Mouse (Mus musculus) lung, embryonic 15.5 days (tissue): Measurements from ENCODE around the gene Ccdc34. TPM values are rescaled to one million over a fixed set of nuclear protein-coding genes. Genes with fewer than 3 reads are reported as not detected.

ENCODE experiments used
- ATAC-seq: fragments of 200-750 bp; cut with Nextera tagmentation; 2 replicates; pipeline ENCODE4 v1.8.0; 2017; ENCODE audit warnings: moderate number of reproducible peaks, borderline replicate concordance; ENCODE audit not compliant: low FRiP score, low TSS enrichment; ENCODE audit errors: extremely low read depth
- H3K27ac ChIP-seq: fragments of 300-500 bp; sonication (generic); 2 replicates; pipeline ENCODE4 v1.5.1; 2015; ENCODE audit warnings: moderate library complexity, mild to moderate bottlenecking, inconsistent platforms
- H3K27me3 ChIP-seq: fragments of 300-500 bp; sonication (generic); 2 replicates; pipeline ENCODE4 v1.6.1; 2015; ENCODE audit warnings: inconsistent platforms
- H3K36me3 ChIP-seq: fragments of 300-500 bp; sonication (generic); 2 replicates; pipeline ENCODE4 v1.6.1; 2015; ENCODE audit warnings: inconsistent platforms
- H3K4me1 ChIP-seq: fragments of 300-500 bp; sonication (generic); 2 replicates; pipeline ENCODE4 v1.6.1; 2015; ENCODE audit warnings: inconsistent platforms
- H3K4me2 ChIP-seq: fragments of 300-500 bp; sonication (generic); 2 replicates; pipeline ENCODE4 v1.6.1; 2015; ENCODE audit warnings: inconsistent platforms, mild to moderate bottlenecking, moderate library complexity
- H3K4me3 ChIP-seq: fragments of 300-500 bp; sonication (generic); 2 replicates; pipeline ENCODE4 v1.5.1; 2015; ENCODE audit warnings: mild to moderate bottlenecking, inconsistent platforms
- H3K9ac ChIP-seq: fragments of 300-500 bp; sonication (generic); 2 replicates; pipeline ENCODE4 v1.6.1; 2015; ENCODE audit warnings: inconsistent platforms
- H3K9me3 ChIP-seq: fragments of 300-500 bp; sonication (generic); 2 replicates; pipeline ENCODE4 v1.6.1; 2016; ENCODE audit warnings: inconsistent platforms
- WGBS: fragments of 180-500 bp; shearing (Covaris S2); methylation state at CpG from one replicate; pipeline ENCODE4 v1.1.7; 2015; 5-methylcytosine and 5-hydroxymethylcytosine counted together
- polyA plus RNA-seq: library from polyadenylated mRNA; unstranded; fragments of >200 nt; fragmentation: Nextera tagmentation; extraction: Ambion mirVana; gene quantifications from 2 replicates; pipeline ENCODE4 v1.2.1, GENCODE M21; 2015

The Ccdc34 gene
- polyA plus RNA-seq, 1 experiment from 2014 or later, result 36.8 TPM

DNA sequence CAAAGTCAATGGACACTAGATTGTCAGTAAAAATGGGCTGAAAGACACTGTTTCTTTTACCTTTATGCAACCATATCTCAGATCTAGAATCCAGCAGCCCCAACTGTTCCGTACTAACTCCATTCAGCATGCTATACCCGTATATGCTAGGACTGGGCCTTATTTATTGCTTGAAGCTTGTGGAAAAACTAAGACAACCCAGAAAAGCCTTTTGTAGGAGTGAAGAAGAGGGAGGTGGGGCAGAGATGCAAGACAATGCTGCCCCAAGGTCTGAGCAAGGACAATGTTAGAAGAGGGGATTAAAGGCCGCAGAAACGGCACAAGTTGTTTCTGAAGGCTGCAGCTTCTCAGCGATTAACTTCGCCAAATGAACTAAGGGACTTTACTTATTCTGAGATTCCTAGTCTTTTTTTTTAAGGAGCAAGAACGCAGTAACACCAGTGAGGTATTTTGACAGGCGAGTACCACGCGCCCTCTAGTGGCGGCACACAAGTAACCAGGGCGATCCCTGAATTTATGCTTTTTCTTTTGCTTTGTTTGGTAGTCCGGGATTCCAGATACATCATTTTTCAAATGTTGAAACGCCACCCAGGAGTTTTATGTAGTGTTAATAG, 187.2 kb downstream of the Ccdc34 start:
- Histone ChIP-seq H3K4me2 (no peak overlapping the region), H3K36me3 (no peaks in the 10 kb centered on the region), H3K4me1 (no peaks in the 10 kb centered on the region), H3K27ac (no peak overlapping the region), H3K9me3 (no peaks in the 10 kb centered on the region), H3K27me3 (peaks cover 87% of the 10 kb centered on the region), H3K9ac (no peak overlapping the region), H3K4me3 (no peak overlapping the region)
- ATAC-seq, result no peak
- 12% methylated on average over 14 of the region's 14 CpGs for WGBS

GRCm38 (mm10) chr2:110210508-110211496, 193.2 kb downstream of the Ccdc34 start:
- peaks cover 6% of the 10 kb centered on the region; the same call in 1 of the 2 replicates for H3K4me1 ChIP-seq
- H3K9ac ChIP-seq, result no peak overlapping the region
- H3K4me2 ChIP-seq, result no peak overlapping the region
- no peak overlapping the region for H3K27ac ChIP-seq
- H3K9me3 ChIP-seq, result no peaks in the 10 kb centered on the region
- ATAC-seq, result peak; percentile 71; the same call in 1 of the 2 replicates
- peaks cover 78% of the 10 kb centered on the region for H3K27me3 ChIP-seq
- no peak overlapping the region for H3K4me3 ChIP-seq
- no peaks in the 10 kb centered on the region for H3K36me3 ChIP-seq
- 66% methylated on average over 8 of the region's 8 CpGs for WGBS

DNA sequence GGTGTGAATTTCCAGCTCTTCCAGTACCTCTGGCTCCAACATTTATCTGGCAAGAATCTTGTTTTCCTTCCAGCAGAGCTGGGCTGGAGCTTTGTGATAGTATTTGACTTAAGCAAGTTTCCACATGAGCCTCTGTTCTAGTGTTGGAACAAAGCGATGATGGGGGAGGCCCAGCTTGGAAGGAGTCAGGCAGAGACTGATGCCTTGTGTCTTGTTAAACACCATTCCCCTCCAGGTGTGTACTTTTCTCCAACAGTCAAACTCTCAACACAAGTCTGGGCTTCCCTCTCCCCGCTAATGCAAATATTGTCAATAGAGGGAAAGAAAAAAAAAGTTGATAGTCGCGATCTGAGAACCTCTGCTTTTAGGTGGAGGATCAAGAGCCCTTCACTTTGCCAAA, 196.7 kb downstream of the Ccdc34 start:
- 44% methylated on average over 4 of the region's 4 CpGs for WGBS
- ATAC-seq, result peak; percentile 56; the same call in 1 of the 2 replicates

GRCm38 (mm10) chr2:110214991-110215684, 197.5 kb downstream of the Ccdc34 start:
- no peak overlapping the region for H3K4me2 ChIP-seq
- no peak overlapping the region for H3K9ac ChIP-seq
- H3K9me3 ChIP-seq, result no peaks in the 10 kb centered on the region
- H3K4me3 ChIP-seq, result no peak overlapping the region
- H3K36me3 ChIP-seq, result no peaks in the 10 kb centered on the region
- ATAC-seq, result 0 out of 2 replicates have a peak, but pooled peaks have one; percentile 10
- WGBS, result 37% methylated on average over 9 of the region's 9 CpGs
- H3K27ac ChIP-seq, result no peak overlapping the region
- peaks cover 6% of the 10 kb centered on the region; the same call in 1 of the 2 replicates for H3K4me1 ChIP-seq
- H3K27me3 ChIP-seq, result peaks cover 68% of the 10 kb centered on the region

More for the DNA sequence above, 196.7 kb downstream of the Ccdc34 start:
- Histone ChIP-seq H3K4me3 (no peak overlapping the region), H3K4me2 (no peak overlapping the region), H3K9ac (no peak overlapping the region), H3K27ac (no peak overlapping the region), H3K36me3 (no peaks in the 10 kb centered on the region), H3K4me1 (peaks cover 6% of the 10 kb centered on the region; the same call in 1 of the 2 replicates), H3K9me3 (no peaks in the 10 kb centered on the region), H3K27me3 (peaks cover 74% of the 10 kb centered on the region)

- Histone ChIP-seq H3K4me1 (peaks cover 2% of the 10 kb centered on the region; the same call in 1 of the 2 replicates), H3K4me2 (no peak overlapping the region), H3K36me3 (no peaks in the 10 kb centered on the region), H3K9me3 (no peaks in the 10 kb centered on the region), H3K4me3 (no peak overlapping the region), H3K27me3 (peaks cover 68% of the 10 kb centered on the region), H3K9ac (no peak overlapping the region), H3K27ac (no peak overlapping the region)
- WGBS, result 56% methylated on average over 3 of the region's 3 CpGs
- ATAC-seq, result no peak
Observed at GRCm38 (mm10) chr2:110215685-110216058, 198.1 kb downstream of the Ccdc34 start.

- Histone ChIP-seq H3K4me2 (no peak overlapping the region), H3K9me3 (no peaks in the 10 kb centered on the region), H3K9ac (no peak overlapping the region), H3K36me3 (no peaks in the 10 kb centered on the region), H3K4me1 (no peaks in the 10 kb centered on the region), H3K27me3 (peaks cover 72% of the 10 kb centered on the region), H3K4me3 (no peak overlapping the region), H3K27ac (no peak overlapping the region)
- ATAC-seq, result no peak
- 57% methylated on average over 1 of the region's 1 CpGs for WGBS
Observed at GRCm38 (mm10) chr2:110220492-110220891, 202.9 kb downstream of the Ccdc34 start.

DNA sequence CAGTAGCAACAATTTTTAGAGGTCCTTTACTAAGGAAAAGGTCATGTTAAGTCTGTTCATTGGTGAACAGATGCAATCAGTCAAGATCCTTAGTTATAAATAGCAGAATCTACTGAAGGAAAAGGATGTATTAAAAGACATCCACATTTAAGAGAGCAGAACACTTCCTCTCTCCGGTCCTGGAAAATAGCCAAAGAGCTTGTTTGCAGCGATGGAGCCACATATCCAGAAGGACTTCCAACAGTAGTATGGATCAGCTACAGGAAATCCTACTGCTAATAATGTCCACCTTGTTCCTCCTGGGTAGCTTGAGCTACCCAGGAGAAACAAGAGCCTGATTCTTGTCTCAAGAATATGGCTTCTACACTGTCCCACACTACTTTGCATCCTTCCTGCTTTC, 205.2 kb downstream of the Ccdc34 start:
- H3K4me2 ChIP-seq, result no peak overlapping the region
- 52% methylated on average over 2 of the region's 2 CpGs for WGBS
- peaks cover 78% of the 10 kb centered on the region for H3K27me3 ChIP-seq
- H3K4me1 ChIP-seq, result no peaks in the 10 kb centered on the region
- no peak for ATAC-seq
- H3K4me3 ChIP-seq, result no peak overlapping the region
- no peak overlapping the region for H3K27ac ChIP-seq
- no peaks in the 10 kb centered on the region for H3K36me3 ChIP-seq
- H3K9me3 ChIP-seq, result no peaks in the 10 kb centered on the region
- no peak overlapping the region for H3K9ac ChIP-seq

Other genes with a start within 250 kb of the Ccdc34 start
- 55.9 and 56.4 TPM in 2 replicates for gene Lin7c, start 127.0 kb upstream of the Ccdc34 start, polyA plus RNA-seq
- 2.9 and 3.0 TPM in 2 replicates for gene Lgr4, start 100.2 kb upstream of the Ccdc34 start, polyA plus RNA-seq